Mouse (Mus musculus) erythroblast, embryonic 14.5 days (primary cell): ENCODE data around the gene Cenpt. TPM values are rescaled to one million over a fixed set of nuclear protein-coding genes. Genes with fewer than 3 reads are reported as not detected.

Source experiments
- H3K27me3 ChIP-seq: 2 replicates; pipeline ENCODE4 v1.6.1; 2012; ENCODE audit warnings: inconsistent platforms; ENCODE audit not compliant: control insufficient read depth
- H3K36me3 ChIP-seq: 2 replicates; pipeline ENCODE4 v1.6.1; 2012; ENCODE audit warnings: mild to moderate bottlenecking, inconsistent platforms; ENCODE audit not compliant: control insufficient read depth
- H3K4me1 ChIP-seq: 2 replicates; pipeline ENCODE4 v1.6.1; 2012; ENCODE audit warnings: inconsistent platforms; ENCODE audit not compliant: control insufficient read depth
- H3K4me3 ChIP-seq: replicated peaks from 2 replicates; pipeline ENCODE3; 2012; ENCODE audit warnings: moderate library complexity, mild to moderate bottlenecking, inconsistent platforms
- H3K9me3 ChIP-seq: 2 replicates; pipeline ENCODE4 v1.6.1; 2012; ENCODE audit warnings: low read length, inconsistent platforms, mixed read lengths; ENCODE audit not compliant: control insufficient read depth
- GATA1 ChIP-seq: IDR thresholded peaks from 2 replicates; pipeline ENCODE4 v1.6.1; 2012; ENCODE audit warnings: low read length, inconsistent platforms, mixed read lengths
- TAL1 ChIP-seq: IDR thresholded peaks from 3 replicates; pipeline ENCODE4 v1.6.1; 2012; ENCODE audit warnings: low read length, inconsistent platforms, mixed read lengths
- polyA plus RNA-seq: library from polyadenylated mRNA; stranded (reverse); fragments of >175 nt; gene quantifications from 2 replicates; pipeline ENCODE4 v1.2.3, GENCODE M21; 2012

Cenpt gene
- polyA plus RNA-seq, 1 experiment = 7.1 TPM

DNA sequence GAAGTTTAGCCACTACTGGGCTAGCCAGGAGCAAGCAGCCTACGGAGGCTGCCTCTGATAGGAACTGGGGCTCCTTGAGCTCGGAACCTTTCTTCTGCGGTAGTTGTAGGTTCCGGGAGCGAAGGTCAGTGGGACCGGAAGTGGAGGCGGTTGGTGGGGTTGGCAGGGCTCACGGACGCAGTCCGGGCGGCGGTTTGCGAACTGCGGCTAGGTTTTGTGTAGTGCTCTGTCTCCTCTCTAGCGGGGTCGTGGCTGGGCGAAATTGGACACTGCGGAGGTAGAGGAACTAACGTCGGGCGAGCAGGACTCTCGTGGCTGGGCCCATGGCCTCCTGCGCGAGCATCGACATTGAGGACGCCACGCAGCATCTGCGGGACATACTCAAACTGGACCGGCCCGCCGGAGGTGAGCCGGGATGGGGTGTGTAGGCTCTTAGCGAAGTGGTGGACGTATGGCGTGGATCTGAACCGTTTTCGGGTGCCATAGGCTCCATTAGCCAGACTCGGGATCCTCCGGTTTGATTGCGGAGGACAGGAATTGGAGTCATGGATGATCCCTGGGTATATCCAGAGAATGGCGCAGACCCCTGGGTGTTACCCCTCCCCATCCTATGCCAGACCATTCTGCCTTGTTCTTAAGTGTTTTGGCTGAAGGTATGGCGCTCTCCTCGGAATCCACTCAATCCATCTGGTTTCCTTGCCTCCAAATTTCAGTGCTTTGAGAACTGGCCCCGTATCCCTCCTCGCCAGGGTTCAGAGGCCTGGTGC, 27.9 kb upstream of the Cenpt start, which contains the start of gene Edc4:
Gene Edc4, plus strand, starts transcription at position 128 of the 767 bp plus-strand sequence.
- no peak for TF ChIP-seq TAL1
- no peak for TF ChIP-seq GATA1
- H3K27me3 ChIP-seq = no peaks in the 10 kb centered on the region
- peaks cover 33% of the 10 kb centered on the region for H3K4me1 ChIP-seq
- no peaks in the 10 kb centered on the region for H3K9me3 ChIP-seq
- H3K4me3 ChIP-seq = peak within 1 kb of the TSS; percentile 75
- peaks cover 72% of the 10 kb centered on the region for H3K36me3 ChIP-seq

- Histone ChIP-seq H3K36me3 (peaks cover 94% of the 10 kb centered on the region), H3K27me3 (no peaks in the 10 kb centered on the region), H3K4me3 (no peak overlapping the region), H3K4me1 (peaks cover 20% of the 10 kb centered on the region), H3K9me3 (no peaks in the 10 kb centered on the region)
- TF ChIP-seq GATA1 (no peak), TAL1 (no peak)
These were observed 21.2 kb upstream of the Cenpt start for GRCm38 (mm10) chr8:105874301-105874700.

DNA sequence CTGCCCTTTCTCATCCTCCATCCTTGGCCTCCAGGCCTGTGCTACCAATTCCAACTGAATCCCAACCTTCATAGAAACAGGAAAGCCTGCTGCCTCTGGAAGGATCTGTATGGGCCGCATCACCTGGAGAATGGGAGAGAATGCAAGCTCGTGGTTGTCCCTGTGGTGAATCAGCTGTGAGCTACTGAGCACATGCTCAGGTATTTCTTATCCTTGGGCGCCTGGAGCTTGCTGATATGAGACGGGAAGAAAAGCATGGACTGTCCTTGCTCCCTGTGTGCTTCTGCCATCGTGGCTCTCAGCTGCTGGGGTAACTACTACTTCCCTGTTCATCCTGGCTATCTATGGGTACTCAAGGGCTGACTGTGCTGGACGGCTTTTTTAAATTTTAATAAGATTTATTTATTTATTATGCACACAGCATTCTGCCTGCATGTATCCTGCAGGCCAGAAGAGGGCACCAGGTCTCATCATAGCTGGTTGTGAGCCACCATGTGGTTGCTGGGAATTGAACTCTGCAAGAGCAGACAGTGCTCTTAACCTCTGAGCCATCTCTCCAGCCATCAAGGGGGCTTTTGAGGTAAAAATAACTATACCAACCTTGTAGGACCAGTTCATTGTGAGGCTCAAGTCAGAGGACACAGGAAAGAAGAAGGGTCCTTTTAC, 13.4 kb upstream of the Cenpt start:
- peaks cover 73% of the 10 kb centered on the region for H3K4me1 ChIP-seq
- peak; percentile 37; the same call in 1 of the 3 replicates for TF ChIP-seq TAL1
- TF ChIP-seq GATA1 = no peak

DNA sequence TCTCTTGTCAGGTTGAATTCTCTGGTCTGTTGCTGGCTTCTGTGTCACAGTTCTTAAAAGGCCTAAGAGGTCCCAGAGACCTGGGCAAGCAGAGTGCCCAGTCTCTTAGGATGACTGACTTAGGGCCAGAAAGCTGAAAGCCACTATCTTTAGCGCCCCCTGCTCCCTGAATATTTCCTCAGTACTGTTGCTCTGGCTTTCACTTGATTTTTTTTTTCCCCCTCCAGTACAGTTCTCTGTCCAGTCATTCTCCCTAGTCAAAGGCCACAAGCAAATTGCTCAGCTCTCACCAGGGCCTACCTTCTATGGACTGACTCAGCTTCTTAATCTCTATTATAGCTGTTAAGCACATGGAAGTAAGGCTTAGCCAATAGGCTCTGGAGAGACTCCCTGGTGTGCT, 8.9 kb upstream of the Cenpt start:
- TF ChIP-seq TAL1 (no peak), GATA1 (no peak)
- peaks cover 90% of the 10 kb centered on the region for H3K4me1 ChIP-seq
- peaks cover 62% of the 10 kb centered on the region for H3K36me3 ChIP-seq
- no peaks in the 10 kb centered on the region for H3K9me3 ChIP-seq
- H3K4me3 ChIP-seq = peak overlapping the region; percentile 78
- H3K27me3 ChIP-seq = no peaks in the 10 kb centered on the region

More for the DNA sequence above, 13.4 kb upstream of the Cenpt start:
- no peaks in the 10 kb centered on the region for H3K27me3 ChIP-seq
- H3K9me3 ChIP-seq = no peaks in the 10 kb centered on the region
- H3K36me3 ChIP-seq = peaks cover 87% of the 10 kb centered on the region
- H3K4me3 ChIP-seq = no peak overlapping the region

DNA sequence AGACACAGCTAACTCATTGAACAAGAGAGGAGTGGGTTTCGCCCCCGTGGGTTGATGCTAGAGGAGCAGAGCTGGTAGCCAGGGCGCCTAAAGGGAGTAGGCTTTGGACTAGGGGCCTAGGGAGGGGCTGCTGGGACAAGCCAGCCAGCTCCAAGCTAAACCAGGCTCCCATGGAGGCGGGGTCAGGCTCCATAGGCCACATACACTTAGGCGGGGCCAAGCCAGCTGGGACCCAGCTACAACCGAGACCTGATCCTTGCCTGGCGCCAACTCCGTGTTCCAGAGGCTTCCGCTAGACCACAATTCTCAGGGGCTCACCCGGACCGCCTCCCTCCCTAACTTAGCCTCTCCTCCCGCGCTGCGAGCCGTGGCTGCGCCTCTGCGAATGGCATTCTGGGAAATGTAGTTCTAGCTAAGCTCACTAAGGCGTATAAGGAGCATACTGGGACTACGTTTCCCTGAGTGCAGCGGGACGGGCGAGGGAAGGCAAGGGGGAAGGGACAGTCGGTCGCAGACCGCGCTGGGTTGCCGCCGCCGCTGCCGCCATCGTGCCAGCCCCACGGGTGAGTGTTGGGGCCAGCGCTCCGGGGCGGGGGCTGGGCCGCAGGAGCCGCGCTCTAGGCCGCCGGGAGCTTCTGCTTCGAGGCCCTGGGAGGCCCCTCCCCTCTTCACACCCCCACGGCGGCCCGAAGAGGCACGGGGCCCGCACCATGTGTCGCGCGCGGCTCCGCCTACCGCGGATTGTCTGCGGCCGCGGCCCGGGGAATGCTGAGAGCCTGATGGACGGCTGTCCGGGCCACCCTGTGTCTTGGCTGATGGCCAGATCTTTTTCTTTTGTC, 7.3 kb upstream of the Cenpt start, which contains the start of gene Nutf2:
Gene Nutf2, plus strand, starts transcription at position 438 of the 839 bp plus-strand sequence.
- Histone ChIP-seq H3K36me3 (peaks cover 51% of the 10 kb centered on the region), H3K4me1 (peaks cover 90% of the 10 kb centered on the region), H3K27me3 (no peaks in the 10 kb centered on the region), H3K9me3 (no peaks in the 10 kb centered on the region), H3K4me3 (peak within 1 kb of the TSS; percentile 78)
- TF ChIP-seq GATA1 (no peak), TAL1 (no peak)

DNA sequence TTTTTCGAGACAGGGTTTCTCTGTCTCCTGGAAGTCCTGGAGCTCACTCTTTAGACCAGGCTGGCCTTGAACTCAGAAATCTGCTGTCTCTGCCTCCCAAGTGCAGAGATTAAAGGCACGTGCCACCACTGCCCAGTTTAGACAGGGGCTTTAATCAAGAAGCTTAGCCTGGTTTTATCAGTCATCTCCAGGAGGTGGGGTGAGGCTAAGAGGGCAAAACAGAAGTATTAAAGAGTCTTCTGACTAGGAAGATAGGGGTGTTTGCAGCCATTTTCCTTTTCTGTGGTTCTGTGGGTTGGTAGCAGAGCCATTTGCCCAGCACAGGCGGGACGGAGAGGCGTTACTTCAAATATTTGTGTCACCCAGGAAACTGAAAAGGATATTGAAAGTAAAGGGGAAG, 6.2 kb upstream of the Cenpt start:
- peaks cover 43% of the 10 kb centered on the region for H3K36me3 ChIP-seq
- H3K9me3 ChIP-seq = no peaks in the 10 kb centered on the region
- peak overlapping the region; percentile 78 for H3K4me3 ChIP-seq
- TF ChIP-seq TAL1 (peak; percentile 66), GATA1 (peak; percentile 43; the same call in 1 of the 2 replicates)
- H3K27me3 ChIP-seq = no peaks in the 10 kb centered on the region
- peaks cover 87% of the 10 kb centered on the region for H3K4me1 ChIP-seq

DNA sequence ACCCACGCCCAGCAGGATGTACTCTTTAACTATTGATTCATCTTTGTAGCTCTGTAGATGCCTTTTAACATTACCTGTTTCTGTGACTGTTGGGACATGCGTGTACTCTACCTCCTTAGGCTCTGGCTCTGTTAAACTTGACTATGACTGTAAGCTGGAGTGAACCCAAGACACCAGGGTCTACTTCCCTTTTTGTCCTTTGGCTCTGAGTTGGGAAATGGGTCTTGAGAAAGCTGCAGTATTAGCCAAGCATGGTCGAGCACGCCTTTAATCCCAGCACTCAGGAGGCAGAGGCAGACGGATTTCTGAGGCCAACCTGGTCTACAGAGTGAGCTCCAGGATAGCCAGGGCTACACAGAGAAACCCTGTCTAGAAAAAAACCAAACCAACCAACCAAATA, 5.4 kb upstream of the Cenpt start:
- H3K4me1 ChIP-seq = peaks cover 80% of the 10 kb centered on the region
- TF ChIP-seq GATA1 = no peak
- no peak for TF ChIP-seq TAL1
- H3K4me3 ChIP-seq = peak overlapping the region; percentile 13

DNA sequence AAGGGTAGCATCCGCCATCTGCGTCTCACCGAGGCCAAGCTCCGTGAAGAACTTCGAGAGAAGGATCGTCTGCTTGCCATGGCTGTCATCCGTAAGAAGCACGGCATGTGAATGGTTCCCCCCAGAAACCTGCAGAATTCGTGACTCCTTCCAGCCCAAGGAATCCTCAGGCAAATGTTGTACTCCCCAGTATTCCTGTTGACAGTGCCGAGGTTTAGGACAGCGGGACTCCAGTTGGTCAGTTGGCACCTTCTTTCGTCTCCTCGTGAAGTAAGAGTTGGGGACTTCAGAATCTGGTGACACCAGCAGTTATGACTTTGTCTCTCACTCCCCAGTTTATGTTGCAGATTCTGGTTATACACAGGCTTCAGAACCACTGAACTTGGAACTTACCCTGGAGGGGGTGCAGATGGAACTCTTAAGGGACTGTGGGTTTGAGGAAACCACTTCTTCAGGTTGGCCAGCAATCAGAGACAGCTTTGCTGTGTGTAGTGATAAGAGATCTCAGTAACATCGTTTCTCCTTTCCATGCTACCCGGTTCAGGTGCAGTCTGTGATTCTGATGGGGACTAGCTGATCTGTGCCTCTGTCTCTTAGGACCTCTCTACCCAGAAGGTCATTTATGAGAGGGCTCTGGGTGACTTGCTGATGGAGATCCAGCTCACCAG, 3.2 kb upstream of the Cenpt start:
- Histone ChIP-seq H3K27me3 (no peaks in the 10 kb centered on the region), H3K36me3 (peaks cover 23% of the 10 kb centered on the region), H3K4me3 (peak overlapping the region; percentile 90), H3K4me1 (peaks cover 68% of the 10 kb centered on the region), H3K9me3 (no peaks in the 10 kb centered on the region)
- no peak for TF ChIP-seq GATA1
- TF ChIP-seq TAL1 = no peak

More for the DNA sequence above, 5.4 kb upstream of the Cenpt start:
- H3K9me3 ChIP-seq = no peaks in the 10 kb centered on the region
- H3K36me3 ChIP-seq = peaks cover 34% of the 10 kb centered on the region
- H3K27me3 ChIP-seq = no peaks in the 10 kb centered on the region
